Mouse (Mus musculus) brain, embryonic 14.5 days (tissue): Measurements from ENCODE around the gene Pex11b.

Source experiments
- CTCF ChIP-seq: fragments of 200-500 bp; IDR thresholded peaks from 2 replicates; pipeline ENCODE4 v1.5.1; 2012; ENCODE audit warnings: inconsistent platforms, mild to moderate bottlenecking, moderate library complexity, borderline replicate concordance; ENCODE audit not compliant: insufficient read depth, insufficient read length; ENCODE audit errors: extremely low read depth
- POLR2A ChIP-seq: fragments of 200-500 bp; IDR thresholded peaks from 2 replicates; pipeline ENCODE4 v1.6.1; 2012; ENCODE audit warnings: mild to moderate bottlenecking, inconsistent platforms, borderline replicate concordance; ENCODE audit not compliant: poor library complexity, insufficient read depth, insufficient read length, severe bottlenecking; ENCODE audit errors: extremely low read depth

DNA sequence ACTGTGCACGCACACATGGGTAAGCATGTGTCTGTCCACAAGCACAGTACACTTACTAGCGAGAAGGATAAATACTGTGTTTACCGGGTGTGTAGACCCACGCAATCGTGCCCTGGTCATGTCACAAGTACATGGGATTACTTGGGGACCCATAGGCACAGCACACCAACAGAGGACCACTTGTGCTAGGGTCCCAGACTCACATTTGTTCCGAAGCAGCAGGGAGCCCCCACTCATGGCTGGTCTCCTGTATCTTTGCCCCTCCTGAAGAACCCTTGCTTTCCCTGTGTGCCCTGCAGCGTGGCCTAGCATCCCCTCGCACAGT is 36.1 kb upstream of the Pex11b start:
- no peak for TF ChIP-seq CTCF
- TF ChIP-seq POLR2A: no peak
